Mouse (Mus musculus) kidney, adult 8-10 months (tissue): ENCODE data around the gene Mafg.

ENCODE experiments used
- DNase-seq, 2 experiments: peaks; one replicate each; pipeline ENCODE4 v3.0.0; 2022

Gene Mafg

GRCm38 (mm10) chr11:120643601-120643987 lies 10.2 kb upstream of the Mafg start, which contains the start of gene Pycr1:
Gene Pycr1, minus strand, starts transcription at chr11:120643769.
- peak; percentile 89 to 94 for DNase-seq

DNA sequence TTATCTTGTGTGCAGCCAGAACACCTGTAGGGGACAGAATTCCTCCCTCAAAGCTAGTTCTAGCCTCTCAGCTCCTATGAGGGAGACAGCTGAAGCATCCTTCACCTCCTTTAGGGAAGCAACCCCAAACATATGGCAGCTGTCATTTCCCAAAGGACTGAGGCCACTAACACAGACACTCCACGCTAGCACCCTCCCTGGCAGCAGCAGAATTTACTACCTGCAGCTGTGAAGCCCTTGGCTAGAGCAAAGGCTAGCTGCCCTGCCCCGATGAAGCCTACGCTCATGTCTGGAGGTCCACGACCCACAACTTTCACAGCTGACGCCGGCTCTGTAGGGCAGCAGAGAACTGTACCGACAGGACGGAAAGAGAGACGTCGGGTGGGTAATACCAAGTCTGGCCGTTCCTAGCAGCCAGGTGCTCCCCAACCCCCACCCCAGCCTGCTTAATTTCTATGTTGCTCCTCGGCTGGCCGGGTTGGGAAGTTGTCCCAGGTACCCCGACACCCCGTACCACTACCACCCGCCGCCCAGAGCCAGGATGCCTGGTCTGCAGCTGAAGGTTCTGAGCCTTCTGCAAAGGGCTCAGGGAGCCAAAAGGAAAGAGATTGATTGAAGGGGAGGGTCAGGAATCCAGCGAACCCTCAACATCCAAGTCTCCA lies 9.7 kb upstream of the Mafg start:
- DNase-seq, result no peak

DNA sequence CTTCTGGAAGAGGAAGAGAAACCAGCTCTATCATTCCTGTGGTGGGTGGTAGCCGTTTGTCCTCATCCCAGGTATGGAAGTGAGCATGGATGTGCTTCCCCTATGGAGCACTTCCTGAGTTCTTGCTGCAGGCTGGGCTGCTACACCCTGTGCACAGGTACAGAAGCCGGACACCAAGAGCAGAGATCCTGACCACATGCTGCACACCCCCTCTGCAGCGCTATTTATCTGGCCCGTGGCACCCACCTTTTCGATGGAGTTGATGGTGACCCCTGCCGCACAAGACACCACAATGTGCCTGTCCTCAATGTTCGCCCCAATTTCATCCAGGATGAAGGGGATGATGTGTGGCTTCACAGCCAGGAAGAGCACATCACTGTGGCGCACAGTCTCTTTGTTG lies 8.5 kb upstream of the Mafg start:
- DNase-seq, result no peak

DNA sequence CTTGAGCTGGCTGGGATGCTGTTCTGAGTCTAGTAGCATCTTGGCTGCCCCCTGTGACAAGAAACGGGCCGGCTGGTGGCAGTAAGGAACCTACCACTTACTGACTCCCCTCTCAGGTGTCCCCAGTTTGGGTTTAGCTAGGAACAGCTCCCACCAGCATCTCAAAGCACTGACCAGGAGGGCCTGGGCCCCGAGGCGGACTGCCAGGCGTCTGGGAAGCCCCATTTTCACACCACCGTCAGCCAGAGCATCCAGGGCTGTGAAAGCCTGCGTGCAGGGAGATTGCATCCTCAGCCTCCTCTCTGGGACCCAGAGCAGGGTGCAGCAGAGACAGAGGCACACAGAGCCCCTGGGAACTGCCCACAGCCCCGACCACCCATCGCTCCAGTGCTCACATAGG lies 7.9 kb upstream of the Mafg start:
- no peak for DNase-seq

GRCm38 (mm10) chr11:120634810-120635209 lies 1.4 kb upstream of the Mafg start:
- no peak for DNase-seq

- peak; percentile 86 to 88 for DNase-seq
These were observed 561 bp downstream of the Mafg start for GRCm38 (mm10) chr11:120632559-120633519.

- DNase-seq, result no peak
These were observed 1.5 kb downstream of the Mafg start for GRCm38 (mm10) chr11:120631726-120632448.

- peak; percentile 75 to 77 for DNase-seq
These were observed 2.3 kb downstream of the Mafg start for GRCm38 (mm10) chr11:120630881-120631725.

DNA sequence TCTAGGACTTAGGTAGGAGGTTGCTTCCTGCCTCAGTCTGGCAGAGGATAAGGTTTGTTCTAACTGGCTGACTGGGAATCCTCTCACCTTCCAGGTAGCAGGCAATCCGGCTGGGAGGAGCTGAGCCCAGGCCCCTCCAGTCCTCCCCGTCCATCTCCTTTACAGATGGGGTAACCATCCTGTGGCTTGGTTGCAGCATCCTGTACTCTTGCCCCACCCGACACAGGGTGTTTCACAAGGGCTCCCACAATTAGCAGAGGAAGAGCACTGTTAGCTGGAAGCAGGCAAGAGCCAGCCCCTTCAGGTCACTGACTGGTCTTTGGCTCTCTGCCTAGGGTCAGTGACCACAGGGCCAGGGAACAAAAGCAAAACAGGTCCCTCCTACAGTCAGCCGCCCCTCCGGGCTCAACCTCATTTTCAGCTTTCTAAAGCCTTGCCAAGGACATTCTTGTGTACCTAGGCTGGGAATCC lies 3.0 kb downstream of the Mafg start:
- DNase-seq, result peak; percentile 86 to 89

DNA sequence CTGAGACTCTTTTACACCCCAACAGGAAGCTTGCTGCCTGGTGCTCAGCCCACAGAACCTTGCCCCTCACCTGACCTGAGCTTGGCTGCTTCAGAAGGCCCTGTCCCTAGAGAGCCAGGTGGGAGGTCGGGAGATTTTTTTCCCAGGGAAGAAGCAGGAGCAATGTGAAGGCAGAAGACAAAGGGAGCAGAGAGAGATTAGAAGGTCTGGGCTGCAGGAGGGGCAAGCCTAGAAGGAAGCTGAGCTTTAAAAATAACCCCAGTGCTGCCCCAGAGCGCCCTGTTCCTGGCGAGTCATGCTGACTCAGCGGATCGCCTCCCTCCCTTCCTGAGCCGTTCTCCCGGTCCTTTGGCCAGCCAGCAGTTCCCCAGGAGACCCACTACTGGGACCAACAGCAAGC lies 3.5 kb downstream of the Mafg start:
- DNase-seq, result peak; percentile 67 to 69

- DNase-seq, result peak; percentile 74
These were observed 4.1 kb downstream of the Mafg start for GRCm38 (mm10) chr11:120629341-120629730.

DNA sequence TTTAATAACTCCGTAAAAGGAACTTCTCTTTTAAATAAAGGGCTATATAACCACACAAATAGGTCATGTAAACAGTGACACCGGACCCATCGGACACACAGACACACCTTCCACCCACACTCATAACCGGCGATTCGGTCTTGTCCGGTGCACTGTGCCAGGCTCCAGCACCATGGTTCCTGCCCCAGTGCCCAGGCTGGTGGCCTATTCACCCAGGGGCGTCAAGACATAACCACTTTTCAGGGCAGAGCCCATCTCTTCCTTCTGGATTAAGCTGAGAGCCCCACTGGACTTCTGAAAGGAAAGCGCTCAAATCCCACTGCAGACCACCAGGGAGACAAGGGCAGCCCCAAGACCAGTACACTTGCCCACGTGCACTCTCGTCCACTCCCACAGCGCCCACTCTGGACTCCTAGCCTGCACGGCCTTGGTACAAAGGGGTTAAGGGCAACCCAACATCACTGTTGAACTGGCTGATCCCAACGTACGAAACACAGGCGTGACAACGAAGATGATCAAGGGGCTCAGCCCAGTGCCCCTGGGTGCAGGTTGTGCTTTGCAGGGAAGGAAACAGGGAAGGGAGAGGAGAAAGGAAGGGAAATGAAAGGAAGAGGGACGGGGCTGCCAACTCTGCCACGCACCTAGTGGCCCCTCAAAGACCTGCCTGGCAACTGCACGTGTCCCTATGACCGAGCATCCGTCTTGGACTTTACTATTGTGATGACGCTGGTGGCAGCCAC lies 4.6 kb downstream of the Mafg start:
- DNase-seq, result no peak

GRCm38 (mm10) chr11:120627468-120628300 lies 5.7 kb downstream of the Mafg start:
- no peak for DNase-seq

GRCm38 (mm10) chr11:120626785-120627467 lies 6.5 kb downstream of the Mafg start:
- DNase-seq, result no peak

- DNase-seq, result no peak
These were observed 8.1 kb downstream of the Mafg start, which contains the start of gene Sirt7 for GRCm38 (mm10) chr11:120625152-120625775. Gene Sirt7, minus strand, starts transcription at chr11:120625240.

DNA sequence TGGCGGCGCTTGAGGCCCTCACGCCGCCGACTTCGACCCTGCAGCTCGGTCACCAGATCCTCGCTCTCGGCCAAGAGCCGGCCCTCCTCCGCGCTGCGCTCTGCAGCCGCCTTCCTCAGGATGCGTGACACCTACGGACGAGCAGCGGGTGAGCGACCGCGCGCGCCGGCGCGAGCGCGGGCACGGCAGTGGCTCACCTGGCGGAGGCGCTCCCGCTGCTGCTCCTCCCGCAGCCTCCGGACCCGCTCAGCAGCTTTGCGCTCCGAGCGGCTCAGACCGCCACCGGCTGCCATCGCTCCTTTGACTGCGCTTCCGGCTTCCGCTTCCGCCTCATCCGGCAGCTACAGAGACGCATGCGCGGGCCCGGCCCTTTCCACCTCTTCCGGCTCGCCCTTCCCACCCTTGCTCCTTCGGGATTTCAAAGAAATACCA lies 8.7 kb downstream of the Mafg start:
- peak; percentile 84 to 87 for DNase-seq

DNA sequence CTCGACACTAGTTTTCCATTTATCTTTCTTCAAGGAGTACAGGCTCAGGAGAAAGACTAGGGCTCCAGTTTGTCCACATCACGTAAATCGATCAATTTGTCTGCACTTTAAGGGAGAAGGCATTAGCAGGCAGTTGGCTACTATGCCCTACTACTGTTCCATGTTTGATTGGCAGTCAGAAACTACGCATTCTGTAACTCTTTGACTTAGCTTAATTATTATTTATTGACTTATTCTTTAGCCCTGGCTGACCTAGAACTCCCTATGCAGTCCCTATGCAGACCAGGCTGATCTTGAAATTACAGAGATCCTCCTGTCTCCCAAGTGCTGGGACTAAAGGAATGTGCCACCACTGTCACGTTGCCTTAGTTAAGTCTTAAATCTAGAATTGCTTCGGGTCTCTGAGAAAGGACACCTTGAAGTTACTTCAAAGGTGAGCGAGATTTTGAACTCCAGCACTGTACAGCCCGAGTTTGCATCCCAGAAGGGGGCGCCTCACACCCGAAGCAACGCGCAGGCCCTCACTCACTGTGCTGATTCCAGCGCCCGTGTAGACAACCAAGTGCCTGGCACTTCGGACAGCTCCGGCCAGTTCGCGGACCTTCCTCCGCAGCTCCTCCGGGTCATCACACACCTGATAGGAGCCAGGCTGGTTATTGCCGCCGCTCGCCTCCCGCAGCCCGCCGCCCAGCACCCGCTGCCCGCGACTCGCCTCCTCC lies 9.3 kb downstream of the Mafg start:
- DNase-seq, result peak; percentile 64 to 81

- no peak for DNase-seq
These were observed 10.6 kb downstream of the Mafg start for GRCm38 (mm10) chr11:120622805-120623204.

DNA sequence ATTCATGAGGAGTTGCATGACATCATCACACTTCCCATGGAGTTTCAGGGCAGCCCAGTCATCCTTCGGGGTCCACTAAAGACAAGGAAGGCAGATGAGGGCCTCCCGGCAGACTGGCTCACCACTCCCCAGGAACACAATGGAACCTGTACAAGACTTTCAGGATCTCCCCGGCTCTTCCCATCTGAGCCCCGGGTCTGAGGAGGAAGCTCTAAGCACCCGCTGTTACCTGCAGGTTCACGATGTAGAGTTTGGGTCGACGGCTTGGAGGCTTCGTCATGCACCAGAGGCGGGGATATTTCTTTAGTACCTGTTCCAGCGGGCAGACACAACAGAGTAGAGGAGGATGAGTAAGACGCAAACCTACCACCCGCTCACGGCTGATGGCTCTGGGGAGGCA lies 13.2 kb downstream of the Mafg start:
- DNase-seq, result no peak
